Mouse (Mus musculus): ENCODE measurements around the gene Yy1. TPM values are rescaled to one million over a fixed set of nuclear protein-coding genes. Genes with fewer than 3 reads are reported as not detected.

The Yy1 gene
- polyA plus RNA-seq, 1 experiment from 2014 or later = 13.5 TPM

DNA sequence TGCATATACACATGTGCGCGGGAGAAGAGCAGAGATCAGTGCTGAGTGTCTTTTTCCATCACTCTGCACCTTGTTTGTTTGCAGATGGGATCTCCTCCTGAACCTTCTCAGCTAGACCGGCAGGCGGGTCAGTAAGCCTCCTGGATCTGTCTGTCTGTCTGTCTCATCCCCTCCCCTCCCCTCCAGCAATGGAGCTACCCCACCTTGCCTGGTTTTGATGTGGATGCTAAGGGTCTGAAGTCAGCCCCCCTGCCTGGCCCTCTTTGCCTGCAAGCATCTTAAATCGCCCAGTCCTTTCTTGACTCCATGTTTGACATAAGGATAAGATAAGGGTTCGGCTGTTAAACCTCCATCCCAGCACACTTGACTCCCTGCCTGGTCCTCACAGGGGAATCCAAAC is 32.8 kb upstream of the Yy1 start:
- ATAC-seq (ENCODE audit: low read depth) = no peak
- no peaks in the 10 kb centered on the region for H3K9me3 ChIP-seq
- no peaks in the 10 kb centered on the region for H3K36me3 ChIP-seq
- no peak overlapping the region for H3K4me3 ChIP-seq
- H3K9ac ChIP-seq = no peak overlapping the region
- WGBS = 95% methylated on average over 6 of the region's 6 CpGs
- no peak overlapping the region for H3K27ac ChIP-seq (replicated peaks)
- peaks cover 7% of the 10 kb centered on the region for H3K4me1 ChIP-seq (replicated peaks)
- H3K4me2 ChIP-seq = no peak overlapping the region
- no peaks in the 10 kb centered on the region for H3K27me3 ChIP-seq

DNA sequence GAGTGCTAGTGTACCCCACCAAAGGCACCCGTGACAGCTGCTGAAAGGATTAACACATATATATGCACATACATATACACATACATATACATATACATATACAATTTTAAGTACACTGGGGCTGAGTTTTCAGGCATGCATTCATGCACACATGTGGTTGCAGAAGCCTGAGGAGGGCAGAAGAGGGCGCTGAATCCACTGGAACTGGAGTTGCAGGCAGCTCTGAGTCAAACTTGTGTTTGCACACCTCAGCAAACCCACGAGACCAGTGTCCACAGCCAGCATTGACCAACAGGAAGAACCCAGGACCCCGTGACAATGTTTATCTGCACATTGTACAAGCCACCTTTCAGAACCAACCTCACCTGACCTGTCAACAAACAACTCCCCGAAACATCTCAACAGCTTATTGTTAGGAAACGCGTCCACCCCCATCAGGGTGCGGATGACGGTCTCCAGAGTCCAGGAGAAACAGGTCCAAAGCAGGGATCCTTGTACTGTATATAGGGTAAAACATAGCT is 32.2 kb upstream of the Yy1 start:
- no peak for ATAC-seq (ENCODE audit: low read depth)
- Histone ChIP-seq H3K36me3 (no peaks in the 10 kb centered on the region), H3K4me1 (replicated peaks) (peaks cover 12% of the 10 kb centered on the region), H3K4me3 (no peak overlapping the region), H3K27ac (replicated peaks) (no peak overlapping the region), H3K4me2 (no peak overlapping the region), H3K9ac (no peak overlapping the region), H3K27me3 (no peaks in the 10 kb centered on the region), H3K9me3 (no peaks in the 10 kb centered on the region)
- 67% methylated on average over 9 of the region's 9 CpGs for WGBS

DNA sequence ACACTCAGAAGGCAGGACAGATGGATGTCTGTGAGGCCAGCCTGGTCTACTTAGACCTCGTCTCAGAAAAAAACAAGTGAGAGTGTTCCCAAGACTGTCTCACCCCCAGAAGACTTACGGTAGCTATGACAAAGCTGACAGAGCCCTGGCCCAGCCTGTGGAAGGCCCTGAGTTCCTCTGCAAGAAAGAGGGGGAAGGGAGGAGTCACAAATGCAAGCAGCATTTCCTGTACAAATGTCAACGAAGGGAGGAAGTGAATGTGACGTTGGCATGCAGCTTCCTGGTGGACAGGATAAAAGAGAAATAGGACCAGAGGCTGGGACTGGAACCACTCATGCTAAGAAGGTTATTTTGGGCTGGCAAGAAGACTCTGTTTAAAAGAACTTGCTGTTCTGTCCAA is 31.6 kb upstream of the Yy1 start:
- Histone ChIP-seq H3K27ac (replicated peaks) (no peak overlapping the region), H3K4me3 (no peak overlapping the region), H3K9me3 (no peaks in the 10 kb centered on the region), H3K36me3 (no peaks in the 10 kb centered on the region), H3K9ac (no peak overlapping the region), H3K4me1 (replicated peaks) (peaks cover 19% of the 10 kb centered on the region), H3K4me2 (no peak overlapping the region), H3K27me3 (no peaks in the 10 kb centered on the region)
- 68% methylated on average over 4 of the region's 4 CpGs for WGBS
- ATAC-seq (ENCODE audit: low read depth) = no peak

DNA sequence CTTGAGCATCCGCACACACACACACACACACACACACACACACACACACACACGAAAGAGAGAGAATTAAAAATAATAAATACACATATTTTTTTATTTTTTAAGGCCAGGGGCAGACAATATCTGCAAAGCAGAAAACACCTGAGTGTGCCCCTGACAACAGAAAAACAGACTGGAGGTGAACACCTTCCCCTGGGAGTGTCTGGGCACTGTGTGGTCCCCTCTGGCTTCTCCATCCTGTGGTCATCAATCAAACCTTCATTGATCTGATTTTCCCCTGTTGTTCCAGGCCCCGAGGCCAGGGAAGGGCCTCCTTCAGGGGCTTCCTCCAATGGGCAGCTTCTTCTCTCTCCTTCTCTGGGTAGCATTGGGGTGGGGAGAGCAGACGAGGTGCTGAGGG is 31.1 kb upstream of the Yy1 start:
- no peak overlapping the region for H3K4me3 ChIP-seq
- WGBS = 65% methylated on average over 4 of the region's 4 CpGs

DNA sequence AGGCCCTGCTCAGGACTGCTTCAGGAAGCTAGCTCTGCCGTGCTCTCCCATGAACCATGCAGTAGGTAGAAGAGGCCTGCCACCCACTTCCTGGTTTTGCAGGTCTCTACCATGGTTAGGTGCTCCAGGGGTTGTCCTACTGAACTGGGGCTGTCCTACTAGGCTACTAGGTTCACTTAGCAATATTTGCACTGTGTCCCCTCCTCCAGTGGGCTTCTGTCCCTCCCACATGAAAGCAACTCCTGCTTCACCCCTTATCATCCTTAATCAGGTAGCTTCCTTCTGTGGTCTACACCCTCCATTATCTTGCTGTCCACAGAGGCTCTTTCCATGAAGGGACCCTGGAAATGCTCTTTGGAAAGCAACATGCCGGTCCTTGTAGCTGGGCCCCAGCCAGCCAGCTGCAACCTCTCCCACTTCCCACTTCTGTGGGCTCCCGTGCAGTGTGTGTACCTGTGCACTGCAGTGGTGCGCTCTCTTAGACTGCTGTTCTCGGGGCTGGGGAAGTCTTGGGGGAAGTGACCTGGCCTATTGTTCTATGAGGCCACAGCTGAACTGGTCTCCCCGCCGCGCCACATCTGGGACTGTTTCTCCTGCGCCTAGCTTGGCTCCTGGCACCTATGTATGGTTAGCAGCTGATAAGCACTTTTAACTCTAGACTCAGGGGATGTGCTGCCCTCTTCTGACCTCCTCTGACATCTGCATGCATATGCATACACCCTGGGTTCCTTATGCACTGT is 29.5 kb upstream of the Yy1 start:
- H3K36me3 ChIP-seq = no peaks in the 10 kb centered on the region
- peaks cover 22% of the 10 kb centered on the region for H3K4me1 ChIP-seq (replicated peaks)
- no peak overlapping the region for H3K27ac ChIP-seq (replicated peaks)
- no peak overlapping the region for H3K4me2 ChIP-seq
- H3K9ac ChIP-seq = no peak overlapping the region
- H3K9me3 ChIP-seq = no peaks in the 10 kb centered on the region
- ATAC-seq (ENCODE audit: low read depth) = no peak
- H3K4me3 ChIP-seq = no peak overlapping the region
- 68% methylated on average over 9 of the region's 9 CpGs for WGBS
- no peaks in the 10 kb centered on the region for H3K27me3 ChIP-seq

More for the DNA sequence above, 31.1 kb upstream of the Yy1 start:
- no peaks in the 10 kb centered on the region for H3K36me3 ChIP-seq
- no peaks in the 10 kb centered on the region for H3K27me3 ChIP-seq
- ATAC-seq (ENCODE audit: low read depth) = no peak
- no peak overlapping the region for H3K4me2 ChIP-seq
- H3K9me3 ChIP-seq = no peaks in the 10 kb centered on the region
- no peak overlapping the region for H3K27ac ChIP-seq (replicated peaks)
- H3K4me1 ChIP-seq (replicated peaks) = peaks cover 23% of the 10 kb centered on the region
- no peak overlapping the region for H3K9ac ChIP-seq

DNA sequence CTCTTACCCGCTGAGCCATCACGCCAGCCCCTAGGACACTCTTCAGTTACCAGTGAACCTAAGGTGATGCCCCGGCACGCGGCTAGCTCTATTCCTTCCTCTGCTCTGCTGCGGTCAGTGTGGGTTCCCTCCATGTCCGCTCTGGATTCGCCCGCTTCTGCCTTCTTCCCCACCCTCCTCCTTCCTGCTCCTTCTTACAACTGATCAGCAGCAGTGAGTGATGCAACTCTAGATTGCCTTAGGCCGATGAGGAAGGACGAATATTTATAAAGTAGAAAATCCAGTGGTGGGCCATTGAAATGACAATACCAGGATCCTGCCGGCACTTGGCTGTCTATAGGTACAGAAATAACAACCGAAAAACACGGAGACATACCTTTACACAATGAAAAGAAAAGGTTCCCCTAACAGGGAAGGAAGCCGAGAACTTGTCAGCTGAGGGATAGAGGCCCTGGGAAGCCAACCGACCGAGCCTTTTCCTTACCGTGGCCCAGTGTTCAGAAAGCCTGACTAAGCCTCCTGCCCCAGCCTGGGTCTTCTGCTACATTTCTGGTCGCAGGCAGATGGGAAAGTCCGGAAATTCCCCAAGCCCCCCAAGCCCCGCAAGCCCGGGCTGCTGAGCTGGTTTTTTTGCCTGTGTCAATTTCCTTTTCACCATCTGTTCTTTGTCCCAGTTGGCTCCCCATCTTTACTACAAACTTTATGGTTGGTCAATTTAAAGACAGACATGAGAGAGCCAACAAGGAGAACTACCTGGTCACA is 27.7 kb upstream of the Yy1 start:
- Histone ChIP-seq H3K27ac (replicated peaks) (peak overlapping the region; percentile 72), H3K4me2 (peak overlapping the region; percentile 45), H3K4me1 (replicated peaks) (peaks cover 22% of the 10 kb centered on the region), H3K36me3 (no peaks in the 10 kb centered on the region), H3K9ac (peak overlapping the region; percentile 44; the same call in 1 of the 2 replicates), H3K4me3 (peak overlapping the region; percentile 20; the same call in 1 of the 2 replicates), H3K27me3 (no peaks in the 10 kb centered on the region), H3K9me3 (no peaks in the 10 kb centered on the region)
- 72% methylated on average over 22 of the region's 22 CpGs for WGBS
- ATAC-seq (ENCODE audit: low read depth) = no peak

DNA sequence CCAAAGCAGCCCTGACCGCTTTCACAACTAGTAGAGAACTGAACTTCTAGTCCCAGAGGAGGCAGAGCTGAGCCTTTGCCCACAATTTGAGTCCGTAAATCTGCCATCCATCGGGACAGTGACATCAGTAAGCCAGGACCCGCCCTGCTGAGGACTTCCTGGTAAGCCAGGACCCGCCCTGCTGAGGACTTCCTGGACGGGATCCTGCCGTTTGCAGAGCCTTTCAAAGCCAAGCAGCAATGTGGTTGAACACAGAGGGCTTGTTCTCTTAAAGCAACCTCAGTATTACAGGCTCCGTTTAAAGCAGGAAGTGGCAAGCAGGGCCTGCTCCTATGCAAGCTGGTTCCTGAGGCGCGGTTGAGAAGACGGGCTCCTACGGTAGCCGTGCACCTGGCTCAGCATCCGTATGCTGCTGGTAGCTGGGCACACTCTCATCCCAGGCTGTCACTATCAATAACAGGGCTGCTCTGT is 27.0 kb upstream of the Yy1 start:
- Histone ChIP-seq H3K9ac (peak overlapping the region; percentile 44; the same call in 1 of the 2 replicates), H3K4me2 (peak overlapping the region; percentile 45), H3K27ac (replicated peaks) (peak overlapping the region; percentile 72), H3K27me3 (no peaks in the 10 kb centered on the region), H3K9me3 (no peaks in the 10 kb centered on the region), H3K36me3 (no peaks in the 10 kb centered on the region), H3K4me3 (peak overlapping the region; percentile 20), H3K4me1 (replicated peaks) (peaks cover 22% of the 10 kb centered on the region)
- WGBS = 21% methylated on average over 14 of the region's 14 CpGs
- ATAC-seq (ENCODE audit: low read depth) = peak; percentile 52; the same call in 1 of the 2 replicates

DNA sequence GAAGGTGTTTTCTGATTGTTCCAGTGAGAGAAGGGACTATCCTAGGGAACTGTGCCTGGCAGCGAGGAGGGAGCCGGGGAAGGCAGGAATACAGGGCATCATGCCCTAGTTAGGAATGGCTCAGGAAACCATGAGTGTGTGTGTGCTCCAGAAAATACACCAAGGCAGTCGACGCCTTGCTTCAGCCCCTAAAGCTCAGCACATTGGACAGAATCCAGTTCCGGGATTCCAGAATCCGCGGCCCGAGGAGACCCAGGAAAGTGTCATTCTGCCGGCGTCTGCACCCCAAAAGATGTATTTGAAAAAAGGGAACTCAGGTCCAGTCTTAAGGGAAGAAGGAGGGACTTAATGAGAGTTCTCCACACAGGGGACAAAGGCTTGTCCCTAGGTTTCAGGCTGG is 26.5 kb upstream of the Yy1 start:
- ATAC-seq (ENCODE audit: low read depth) = peak; percentile 25; the same call in 1 of the 2 replicates
- 73% methylated on average over 10 of the region's 10 CpGs for WGBS
- Histone ChIP-seq H3K27me3 (no peaks in the 10 kb centered on the region), H3K27ac (replicated peaks) (peak overlapping the region; percentile 72), H3K4me1 (replicated peaks) (peaks cover 22% of the 10 kb centered on the region), H3K9me3 (no peaks in the 10 kb centered on the region), H3K36me3 (no peaks in the 10 kb centered on the region), H3K9ac (peak overlapping the region; percentile 44; the same call in 1 of the 2 replicates), H3K4me2 (peak overlapping the region; percentile 45), H3K4me3 (peak overlapping the region; percentile 20; the same call in 1 of the 2 replicates)

DNA sequence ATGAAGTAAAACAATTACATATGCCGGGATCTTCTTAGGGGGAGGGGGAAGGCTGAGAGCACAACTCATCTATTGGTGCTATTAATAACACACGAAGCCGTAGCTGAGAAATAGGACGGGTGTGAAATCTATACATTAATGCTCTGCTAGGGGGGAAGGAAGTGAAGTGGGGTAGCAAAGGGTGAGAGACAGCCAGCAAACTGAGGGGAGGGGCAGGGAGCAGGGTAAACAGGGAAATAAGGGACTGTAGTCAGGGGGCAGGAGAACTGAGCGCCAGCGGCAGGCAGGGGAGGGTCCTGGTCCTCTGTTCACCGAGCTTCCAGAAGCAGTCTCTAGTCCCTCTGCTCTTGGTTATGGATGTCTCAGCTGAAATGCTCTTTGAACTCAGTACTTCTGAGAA is 25.9 kb upstream of the Yy1 start:
- WGBS = 42% methylated on average over 7 of the region's 7 CpGs
- peak; percentile 21; the same call in 1 of the 2 replicates for ATAC-seq (ENCODE audit: low read depth)
- Histone ChIP-seq H3K27ac (replicated peaks) (peak overlapping the region; percentile 72), H3K9ac (no peak overlapping the region), H3K4me3 (no peak overlapping the region), H3K9me3 (no peaks in the 10 kb centered on the region), H3K36me3 (no peaks in the 10 kb centered on the region), H3K4me2 (peak overlapping the region; percentile 45; the same call in 1 of the 2 replicates), H3K27me3 (no peaks in the 10 kb centered on the region), H3K4me1 (replicated peaks) (peaks cover 22% of the 10 kb centered on the region)

DNA sequence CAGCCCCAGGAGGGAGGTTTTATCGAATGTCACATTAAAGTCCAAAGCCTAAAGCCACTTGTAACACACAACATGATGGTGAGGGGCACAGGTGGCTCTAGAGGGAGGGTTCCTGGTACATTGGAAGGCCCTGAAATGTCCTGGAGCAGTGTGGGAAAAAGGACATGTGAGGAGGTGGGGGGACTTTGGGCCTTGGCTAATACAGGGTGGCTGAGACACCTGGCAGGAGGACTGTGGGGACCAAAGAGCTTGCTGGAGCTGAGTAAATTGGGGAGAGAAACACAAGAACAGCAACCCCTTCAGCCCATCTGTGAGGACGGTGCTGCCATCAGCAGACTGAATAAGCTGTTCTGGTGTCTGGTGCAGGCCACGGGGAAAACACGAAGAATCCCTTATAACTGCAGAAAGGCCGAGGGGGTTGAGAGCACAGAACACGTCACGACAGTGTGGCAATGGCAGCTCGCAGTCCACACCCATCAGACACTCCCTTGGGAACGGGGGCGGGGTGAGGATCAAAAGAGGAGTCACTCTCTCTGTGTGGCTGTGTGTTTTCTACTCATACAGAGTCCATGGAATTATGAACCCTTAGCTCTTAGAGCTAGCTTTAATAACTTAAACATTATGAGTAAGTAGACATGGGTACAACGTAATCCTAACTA is 24.4 kb upstream of the Yy1 start:
- WGBS = 89% methylated on average over 11 of the region's 11 CpGs
- H3K27ac ChIP-seq (replicated peaks) = no peak overlapping the region
- H3K36me3 ChIP-seq = no peaks in the 10 kb centered on the region
- H3K9me3 ChIP-seq = no peaks in the 10 kb centered on the region
- peaks cover 22% of the 10 kb centered on the region for H3K4me1 ChIP-seq (replicated peaks)
- H3K9ac ChIP-seq = no peak overlapping the region
- H3K4me3 ChIP-seq = no peak overlapping the region
- no peak for ATAC-seq (ENCODE audit: low read depth)
- no peak overlapping the region for H3K4me2 ChIP-seq
- H3K27me3 ChIP-seq = no peaks in the 10 kb centered on the region

DNA sequence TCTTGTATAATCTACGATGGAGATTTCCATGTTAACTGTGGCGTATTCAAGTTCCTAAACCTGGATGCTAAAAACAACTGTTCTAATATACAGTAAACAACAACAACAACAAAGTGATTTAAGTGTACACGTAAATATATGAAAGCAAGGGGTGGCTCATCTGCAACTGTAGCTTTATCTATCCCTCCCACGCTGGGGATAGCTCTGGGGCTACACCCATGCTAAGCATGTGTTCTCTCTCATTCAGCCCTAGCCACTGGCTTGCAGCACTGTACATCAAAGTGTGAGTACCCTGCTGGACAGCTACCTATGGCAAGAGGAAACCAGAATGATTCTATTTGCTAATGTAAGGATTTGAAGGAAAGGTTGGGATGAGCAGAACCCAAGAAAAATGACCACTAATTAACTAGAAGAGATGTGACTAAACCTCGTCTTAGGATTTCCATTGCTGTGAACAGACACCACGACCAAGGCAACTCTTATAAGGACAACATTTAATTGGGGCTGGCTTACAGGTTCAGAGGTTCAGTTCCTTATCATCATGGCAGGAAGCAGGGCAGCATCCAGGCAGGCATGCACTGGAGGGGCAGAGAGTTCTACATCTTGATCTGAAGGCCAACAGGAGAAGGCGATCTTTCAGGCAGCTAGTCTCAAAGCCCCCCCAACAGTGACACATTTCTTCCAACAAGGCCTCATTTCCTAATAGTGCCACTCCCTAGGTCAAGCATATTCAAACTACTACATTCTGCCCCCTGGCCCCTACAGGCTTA is 12.5 kb upstream of the Yy1 start:
- H3K27ac ChIP-seq (replicated peaks) = no peak overlapping the region
- H3K4me1 ChIP-seq (replicated peaks) = no peaks in the 10 kb centered on the region
- peaks cover 47% of the 10 kb centered on the region for H3K36me3 ChIP-seq
- no peak for ATAC-seq (ENCODE audit: low read depth)
- no peaks in the 10 kb centered on the region for H3K27me3 ChIP-seq
- 97% methylated on average over 7 of the region's 7 CpGs for WGBS
- H3K9ac ChIP-seq = no peak overlapping the region
- peaks cover 18% of the 10 kb centered on the region; the same call in 1 of the 2 replicates for H3K9me3 ChIP-seq
- H3K4me3 ChIP-seq = no peak overlapping the region
- no peak overlapping the region for H3K4me2 ChIP-seq

Measured in neural tube, embryonic 13.5 days (tissue).